Mouse (Mus musculus) olfactory bulb, adult 2 months (tissue): ENCODE results near the gene Papola.

Source experiments
- CTCF ChIP-seq: fragments of 200-500 bp; IDR thresholded peaks from 2 replicates; pipeline ENCODE4 v1.5.1; 2012; ENCODE audit warnings: low read depth, mild to moderate bottlenecking, low read length, moderate library complexity; ENCODE audit not compliant: insufficient read depth
- POLR2A ChIP-seq: fragments of 200-500 bp; IDR thresholded peaks from 2 replicates; pipeline ENCODE4 v1.6.1; 2012; ENCODE audit warnings: mild to moderate bottlenecking, low read depth, low read length, moderate library complexity; ENCODE audit not compliant: insufficient read depth

GRCm38 (mm10) chr12:105839096-105839495, 54.6 kb downstream of the Papola start:
- TF ChIP-seq CTCF = no peak
- TF ChIP-seq POLR2A = no peak
